Mouse (Mus musculus) G1E (cell line): ENCODE measurements around the gene Pepd.

ENCODE experiments used
- CTCF ChIP-seq: IDR thresholded peaks from 2 replicates; pipeline ENCODE4 v1.5.1; 2012; ENCODE audit warnings: low read depth, low read length, inconsistent platforms, mixed read lengths
- GATA1 ChIP-seq: IDR thresholded peaks from 2 replicates; pipeline ENCODE4 v1.6.1; 2012; ENCODE audit warnings: borderline replicate concordance, low read length, inconsistent platforms, mixed read lengths
- TAL1 ChIP-seq: conservative IDR thresholded peaks from 2 replicates; pipeline ENCODE4 v1.6.1; 2012; ENCODE audit warnings: low read depth, low read length, inconsistent platforms, mixed read lengths

DNA sequence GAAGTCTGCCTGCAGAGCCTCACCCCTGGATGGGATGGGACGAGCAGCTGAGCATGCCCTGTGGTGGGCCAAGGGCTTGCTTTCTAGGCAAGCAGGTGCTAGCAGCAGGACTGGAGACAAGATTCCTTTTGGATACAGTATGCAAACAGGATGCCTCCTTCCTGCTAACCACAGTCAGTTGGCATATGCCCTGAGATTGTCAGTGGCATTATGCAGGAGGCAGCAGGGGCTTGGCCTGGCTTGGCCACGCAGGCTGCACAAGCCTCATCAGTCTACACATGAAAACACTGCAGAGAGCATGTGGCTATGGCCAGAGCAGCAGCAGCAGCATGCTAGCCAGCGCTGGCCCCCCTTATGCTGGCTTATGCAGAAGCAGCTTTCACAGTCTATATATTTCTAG lies 76.3 kb downstream of the Pepd start:
- TF ChIP-seq CTCF = no peak
- TF ChIP-seq GATA1 = no peak
- no peak for TF ChIP-seq TAL1
